Mouse (Mus musculus) ES-Bruce4 (cell line): Measurements from ENCODE around the gene Pkn1.

ENCODE experiments used
- CTCF ChIP-seq: IDR thresholded peaks from one replicate; pipeline ENCODE4 v1.8.1; 2011; ENCODE audit warnings: low read depth, low read length
- EP300 ChIP-seq: IDR thresholded peaks from 2 replicates; pipeline ENCODE4 v1.6.1; 2011; ENCODE audit warnings: low read depth, low read length; ENCODE audit not compliant: insufficient read depth
- POLR2A ChIP-seq: IDR thresholded peaks from one replicate; pipeline ENCODE4 v1.8.1; 2011; ENCODE audit warnings: low read length; ENCODE audit not compliant: insufficient read depth

GRCm38 (mm10) chr8:83684517-83684916 lies 14.5 kb downstream of the Pkn1 start:
- TF ChIP-seq CTCF: no peak
- no peak for TF ChIP-seq POLR2A
- TF ChIP-seq EP300: no peak
